Mouse (Mus musculus) midbrain, embryonic 13.5 days (tissue): ENCODE results near the gene Mcoln3. TPM values are rescaled to one million over a fixed set of nuclear protein-coding genes. Genes with fewer than 3 reads are reported as not detected.

Experiments
- ATAC-seq: fragments of 200-750 bp; cut with Nextera tagmentation; 2 replicates; pipeline ENCODE4 v1.8.0; 2017; ENCODE audit warnings: mild to moderate bottlenecking, moderate TSS enrichment, moderate library complexity
- H3K27ac ChIP-seq: fragments of 300-500 bp; sonication (generic); 2 replicates; pipeline ENCODE4 v1.5.1; 2015; ENCODE audit warnings: inconsistent platforms, mild to moderate bottlenecking, moderate library complexity
- H3K27me3 ChIP-seq: fragments of 300-500 bp; sonication (generic); 2 replicates; pipeline ENCODE4 v1.6.1; 2015; ENCODE audit warnings: mild to moderate bottlenecking, inconsistent platforms
- H3K36me3 ChIP-seq: fragments of 300-500 bp; sonication (generic); 2 replicates; pipeline ENCODE4 v1.6.1; 2015; ENCODE audit warnings: mild to moderate bottlenecking, inconsistent platforms
- H3K4me1 ChIP-seq: fragments of 300-500 bp; sonication (generic); replicated peaks from 2 replicates; pipeline ENCODE4 v1.6.1; 2015; ENCODE audit warnings: inconsistent platforms
- H3K4me2 ChIP-seq: fragments of 300-500 bp; sonication (generic); replicated peaks from 2 replicates; pipeline ENCODE4 v1.6.1; 2015; ENCODE audit warnings: moderate library complexity, mild to moderate bottlenecking, inconsistent platforms
- H3K4me3 ChIP-seq: fragments of 300-500 bp; sonication (generic); replicated peaks from 2 replicates; pipeline ENCODE4 v1.5.1; 2015; ENCODE audit warnings: mild to moderate bottlenecking, inconsistent platforms
- H3K9ac ChIP-seq: fragments of 300-500 bp; sonication (generic); replicated peaks from 2 replicates; pipeline ENCODE4 v1.6.1; 2015; ENCODE audit warnings: mild to moderate bottlenecking, inconsistent platforms
- H3K9me3 ChIP-seq: fragments of 300-500 bp; sonication (generic); 2 replicates; pipeline ENCODE4 v1.6.1; 2016; ENCODE audit warnings: mild to moderate bottlenecking, inconsistent platforms
- WGBS: fragments of 180-500 bp; shearing (Covaris S2); methylation state at CpG from one replicate; pipeline ENCODE4 v1.1.7; 2015; 5-methylcytosine and 5-hydroxymethylcytosine counted together
- polyA plus RNA-seq: library from polyadenylated mRNA; unstranded; fragments of >200 nt; fragmentation: Nextera tagmentation; extraction: Ambion mirVana; gene quantifications from 2 replicates; pipeline ENCODE4 v1.2.1, GENCODE M21; 2015

Mcoln3 gene
- polyA plus RNA-seq, 1 experiment from 2014 or later, result 0.96 TPM

- no peaks in the 10 kb centered on the region for H3K9me3 ChIP-seq
- peaks cover 41% of the 10 kb centered on the region for H3K27me3 ChIP-seq
- 0 out of 2 replicates have a peak, but pooled peaks have one; percentile 62 for ATAC-seq
- WGBS, result 31% methylated on average over 12 of the region's 12 CpGs
- peak overlapping the region; percentile 20 for H3K4me2 ChIP-seq
- H3K4me1 ChIP-seq, result peaks cover 19% of the 10 kb centered on the region
- no peak overlapping the region for H3K27ac ChIP-seq
- H3K4me3 ChIP-seq, result no peak overlapping the region
- no peak overlapping the region for H3K9ac ChIP-seq
- no peaks in the 10 kb centered on the region for H3K36me3 ChIP-seq
Measured at GRCm38 (mm10) chr3:146153862-146154611, 36.8 kb downstream of the Mcoln3 start.

DNA sequence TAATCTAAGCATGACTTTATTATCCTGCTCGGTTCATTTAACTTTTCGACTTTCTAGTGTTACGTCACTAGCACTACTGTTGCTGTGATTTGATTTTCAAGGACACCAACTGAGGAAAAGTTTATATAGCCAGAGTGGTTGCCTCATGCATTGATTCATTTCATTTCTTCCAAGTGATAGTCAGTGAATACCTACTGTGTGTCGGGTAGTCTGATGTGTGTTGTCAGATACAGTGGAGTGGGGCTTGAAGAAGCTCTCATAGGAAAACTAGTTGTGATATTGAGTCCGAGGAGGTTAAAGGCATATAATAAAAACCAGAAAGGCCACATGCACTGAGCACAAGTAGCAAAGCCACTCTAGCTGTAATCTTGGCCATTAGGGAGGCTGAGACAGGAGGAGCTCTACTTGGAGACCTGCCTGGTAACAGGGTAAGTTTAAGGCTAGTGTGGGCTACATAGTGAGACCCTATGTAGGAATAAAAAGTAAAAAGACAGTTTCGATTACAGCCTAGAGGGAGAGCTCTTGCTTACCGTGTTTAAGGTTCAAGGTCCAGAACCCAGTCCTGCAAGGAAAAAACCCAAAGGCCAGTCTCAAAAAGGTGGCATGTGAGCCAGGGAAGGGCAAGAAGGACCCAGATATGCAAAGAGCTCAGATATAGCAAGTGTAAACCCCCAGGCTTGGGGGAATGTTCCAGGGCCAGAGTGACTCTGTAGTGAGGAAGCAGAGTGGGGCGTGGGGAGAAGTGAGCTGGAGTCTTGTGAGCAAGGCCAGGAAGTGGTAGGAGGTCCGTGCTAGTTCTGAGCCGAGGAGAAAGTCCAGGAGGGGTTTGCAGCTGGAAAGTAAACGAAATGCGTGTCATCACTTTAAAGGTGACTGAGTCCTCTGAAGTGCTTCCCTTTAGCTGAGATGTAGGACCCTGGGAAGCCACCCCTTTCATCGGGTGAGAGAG lies 38.7 kb downstream of the Mcoln3 start:
- 86% methylated on average over 13 of the region's 13 CpGs for WGBS
- H3K4me3 ChIP-seq, result no peak overlapping the region
- H3K4me2 ChIP-seq, result no peak overlapping the region
- ATAC-seq, result no peak
- H3K4me1 ChIP-seq, result peaks cover 6% of the 10 kb centered on the region
- no peaks in the 10 kb centered on the region for H3K36me3 ChIP-seq
- peaks cover 22% of the 10 kb centered on the region for H3K27me3 ChIP-seq
- H3K9me3 ChIP-seq, result no peaks in the 10 kb centered on the region
- no peak overlapping the region for H3K27ac ChIP-seq
- H3K9ac ChIP-seq, result no peak overlapping the region

DNA sequence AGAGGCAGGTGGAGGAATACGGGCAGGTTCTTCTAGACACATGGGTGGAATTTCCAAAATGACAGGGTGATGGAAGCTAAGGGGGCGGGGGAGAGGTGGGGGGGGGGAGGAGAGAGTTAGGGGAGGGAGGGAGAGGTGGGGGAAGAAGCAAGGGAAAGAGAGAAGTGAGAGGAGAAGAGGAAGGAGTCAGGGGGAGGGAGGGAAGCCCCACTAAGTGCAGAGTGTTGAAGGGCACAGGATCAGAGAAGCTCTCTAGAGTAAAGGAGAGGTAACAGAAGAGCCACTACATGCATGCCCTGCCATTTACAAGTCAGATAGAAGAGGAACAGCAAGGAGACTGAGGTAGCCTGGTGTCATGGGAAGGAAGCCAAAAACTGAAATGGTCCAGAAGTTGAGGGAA lies 39.6 kb downstream of the Mcoln3 start:
- Histone ChIP-seq H3K4me3 (no peak overlapping the region), H3K9me3 (no peaks in the 10 kb centered on the region), H3K27me3 (peaks cover 13% of the 10 kb centered on the region), H3K27ac (no peak overlapping the region), H3K4me2 (no peak overlapping the region), H3K9ac (no peak overlapping the region), H3K4me1 (peaks cover 6% of the 10 kb centered on the region), H3K36me3 (no peaks in the 10 kb centered on the region)
- 80% methylated on average over 2 of the region's 2 CpGs for WGBS
- ATAC-seq, result no peak

GRCm38 (mm10) chr3:146158039-146158438 lies 40.8 kb downstream of the Mcoln3 start:
- Histone ChIP-seq H3K27ac (no peak overlapping the region), H3K4me2 (no peak overlapping the region), H3K9ac (no peak overlapping the region), H3K27me3 (0 out of 2 replicates have a peak, but pooled peaks cover 2% of the 10 kb centered on the region), H3K4me3 (no peak overlapping the region), H3K36me3 (no peaks in the 10 kb centered on the region), H3K9me3 (no peaks in the 10 kb centered on the region), H3K4me1 (peaks cover 6% of the 10 kb centered on the region)
- no peak for ATAC-seq
- WGBS, result 84% methylated on average over 4 of the region's 4 CpGs

GRCm38 (mm10) chr3:146159360-146159759 lies 42.1 kb downstream of the Mcoln3 start:
- Histone ChIP-seq H3K9me3 (no peaks in the 10 kb centered on the region), H3K27me3 (no peaks in the 10 kb centered on the region), H3K4me3 (no peak overlapping the region), H3K36me3 (no peaks in the 10 kb centered on the region), H3K9ac (no peak overlapping the region), H3K27ac (no peak overlapping the region), H3K4me1 (no peaks in the 10 kb centered on the region), H3K4me2 (no peak overlapping the region)
- no peak for ATAC-seq
- WGBS, result 90% methylated on average over 2 of the region's 2 CpGs

- Histone ChIP-seq H3K27ac (no peak overlapping the region), H3K27me3 (no peaks in the 10 kb centered on the region), H3K4me1 (no peaks in the 10 kb centered on the region), H3K4me2 (no peak overlapping the region), H3K4me3 (no peak overlapping the region), H3K9ac (no peak overlapping the region), H3K36me3 (no peaks in the 10 kb centered on the region), H3K9me3 (no peaks in the 10 kb centered on the region)
- 81% methylated on average over 4 of the region's 4 CpGs for WGBS
- no peak for ATAC-seq
Measured at GRCm38 (mm10) chr3:146162197-146162596, 44.9 kb downstream of the Mcoln3 start.

GRCm38 (mm10) chr3:146169356-146169755 lies 52.1 kb downstream of the Mcoln3 start:
- H3K27ac ChIP-seq, result no peak overlapping the region
- H3K9ac ChIP-seq, result no peak overlapping the region
- H3K9me3 ChIP-seq, result no peaks in the 10 kb centered on the region
- H3K4me3 ChIP-seq, result no peak overlapping the region
- no peaks in the 10 kb centered on the region for H3K36me3 ChIP-seq
- no peak overlapping the region for H3K4me2 ChIP-seq
- 87% methylated on average over 4 of the region's 4 CpGs for WGBS
- no peak for ATAC-seq
- no peaks in the 10 kb centered on the region for H3K27me3 ChIP-seq
- H3K4me1 ChIP-seq, result no peaks in the 10 kb centered on the region

DNA sequence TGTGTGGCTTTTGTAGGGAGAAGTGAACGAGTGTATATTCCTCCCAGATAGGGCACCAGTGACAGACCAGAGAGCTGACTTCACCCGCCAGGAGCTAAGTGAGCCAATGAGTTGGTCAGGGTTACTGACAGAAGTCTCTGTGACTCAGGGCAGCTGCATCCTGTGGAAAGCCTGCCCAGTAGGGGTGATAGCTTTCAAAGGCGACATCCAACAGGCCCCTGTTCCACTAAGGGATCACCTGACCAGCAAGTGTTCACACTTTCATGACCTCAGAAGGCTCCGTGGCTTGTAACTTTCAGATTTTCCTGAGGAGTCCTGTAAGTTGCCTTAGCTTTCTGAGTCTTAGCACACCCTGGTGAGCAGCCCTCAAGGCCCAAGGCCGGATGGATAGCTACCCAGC lies 55.8 kb downstream of the Mcoln3 start:
- Histone ChIP-seq H3K27me3 (no peaks in the 10 kb centered on the region), H3K9ac (no peak overlapping the region), H3K36me3 (no peaks in the 10 kb centered on the region), H3K4me3 (no peak overlapping the region), H3K27ac (no peak overlapping the region), H3K4me1 (no peaks in the 10 kb centered on the region), H3K4me2 (no peak overlapping the region), H3K9me3 (no peaks in the 10 kb centered on the region)
- no peak for ATAC-seq
- 75% methylated on average over 5 of the region's 5 CpGs for WGBS

DNA sequence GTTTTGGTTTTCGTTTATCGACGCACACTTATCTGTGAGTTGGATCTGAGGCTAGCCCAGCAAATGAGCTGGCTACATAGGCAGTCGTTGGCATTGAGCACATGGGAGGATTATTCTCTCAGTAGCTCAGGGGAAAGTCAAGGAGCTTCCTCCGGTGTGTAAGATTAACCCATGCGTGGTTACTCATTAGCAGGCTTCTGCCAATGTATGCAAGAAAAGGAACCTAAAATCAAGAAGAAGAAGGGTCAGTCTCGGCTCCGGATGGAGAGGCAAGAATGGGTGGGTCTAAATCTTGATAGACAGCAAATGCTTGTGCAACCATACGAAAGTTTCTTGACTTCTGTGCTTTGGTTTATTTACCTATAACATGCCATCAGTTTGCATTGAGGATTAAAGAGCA lies 57.0 kb downstream of the Mcoln3 start:
- Histone ChIP-seq H3K4me3 (no peak overlapping the region), H3K9me3 (no peaks in the 10 kb centered on the region), H3K27me3 (no peaks in the 10 kb centered on the region), H3K36me3 (no peaks in the 10 kb centered on the region), H3K9ac (no peak overlapping the region), H3K4me1 (no peaks in the 10 kb centered on the region), H3K4me2 (no peak overlapping the region), H3K27ac (no peak overlapping the region)
- 91% methylated on average over 9 of the region's 9 CpGs for WGBS
- ATAC-seq, result no peak

DNA sequence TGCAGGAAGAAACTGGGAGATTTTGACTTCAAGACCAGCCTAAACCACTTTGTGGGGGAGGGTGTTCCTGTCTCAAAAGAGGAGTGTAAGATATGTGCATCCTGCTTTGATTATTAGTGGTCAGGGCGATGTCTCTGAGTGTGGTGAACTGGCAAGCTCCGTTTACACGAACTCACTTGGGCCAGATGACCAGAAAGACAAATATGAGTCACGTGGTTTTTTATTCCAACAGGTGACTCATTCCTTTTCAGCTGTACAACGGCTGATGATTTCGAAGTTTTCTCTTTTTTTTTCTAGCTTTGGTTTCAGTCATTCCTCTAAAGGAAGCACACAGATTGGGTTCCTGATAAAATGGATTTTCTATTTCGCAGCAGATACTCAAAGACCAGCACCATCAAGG lies 60.0 kb downstream of the Mcoln3 start:
- 86% methylated on average over 7 of the region's 7 CpGs for WGBS
- Histone ChIP-seq H3K4me3 (no peak overlapping the region), H3K36me3 (no peaks in the 10 kb centered on the region), H3K9me3 (no peaks in the 10 kb centered on the region), H3K4me1 (0 out of 2 replicates have a peak, but pooled peaks cover 2% of the 10 kb centered on the region), H3K9ac (no peak overlapping the region), H3K27me3 (no peaks in the 10 kb centered on the region), H3K27ac (no peak overlapping the region), H3K4me2 (no peak overlapping the region)
- no peak for ATAC-seq

- Histone ChIP-seq H3K9me3 (no peaks in the 10 kb centered on the region), H3K9ac (no peak overlapping the region; the same call in 1 of the 2 replicates), H3K4me2 (peak overlapping the region; percentile 55), H3K4me1 (0 out of 2 replicates have a peak, but pooled peaks cover 2% of the 10 kb centered on the region), H3K4me3 (peak overlapping the region; percentile 31), H3K27me3 (no peaks in the 10 kb centered on the region), H3K27ac (no peak overlapping the region), H3K36me3 (no peaks in the 10 kb centered on the region)
- WGBS, result 5% methylated on average over 16 of the region's 16 CpGs
- ATAC-seq, result peak; percentile 89
Measured at GRCm38 (mm10) chr3:146177748-146178582, 60.7 kb downstream of the Mcoln3 start.
